Mouse (Mus musculus) liver, postnatal 0 days (tissue): ENCODE measurements around the gene St8sia4. TPM values are rescaled to one million over a fixed set of nuclear protein-coding genes. Genes with fewer than 3 reads are reported as not detected.

Experiments
- ATAC-seq: fragments of 200-750 bp; cut with Nextera tagmentation; 2 replicates; pipeline ENCODE4 v1.8.0; 2017; ENCODE audit warnings: mild to moderate bottlenecking, moderate library complexity
- DNase-seq: peaks from one replicate; pipeline ENCODE4 v3.0.0-alpha.2; 2016
- H3K27ac ChIP-seq: fragments of 300-500 bp; sonication (generic); 2 replicates; pipeline ENCODE4 v1.5.1; 2014; ENCODE audit warnings: antibody characterized with exemption, moderate library complexity, mild to moderate bottlenecking, low read depth
- H3K27me3 ChIP-seq: fragments of 300-500 bp; sonication (generic); 2 replicates; pipeline ENCODE4 v1.6.1; 2014; ENCODE audit warnings: low read length, control low read depth, mixed read lengths; ENCODE audit not compliant: insufficient read depth
- H3K36me3 ChIP-seq: fragments of 300-500 bp; sonication (generic); replicated peaks from 2 replicates; pipeline ENCODE4 v1.6.1; 2014; ENCODE audit warnings: mild to moderate bottlenecking, control low read depth, low read length, moderate library complexity, mixed read lengths; ENCODE audit not compliant: insufficient read depth
- H3K4me1 ChIP-seq: fragments of 300-500 bp; sonication (generic); 2 replicates; pipeline ENCODE4 v1.6.1; 2014; ENCODE audit warnings: antibody characterized with exemption, mild to moderate bottlenecking, control low read depth; ENCODE audit not compliant: insufficient read depth
- H3K4me2 ChIP-seq: fragments of 300-500 bp; sonication (generic); 2 replicates; pipeline ENCODE4 v1.6.1; 2014; ENCODE audit warnings: low read depth, mild to moderate bottlenecking, low read length, moderate library complexity, mixed read lengths
- H3K4me3 ChIP-seq: fragments of 300-500 bp; sonication (generic); 2 replicates; pipeline ENCODE4 v1.5.1; 2014; ENCODE audit warnings: low read depth, low read length
- H3K9ac ChIP-seq: fragments of 300-500 bp; sonication (generic); replicated peaks from 2 replicates; pipeline ENCODE4 v1.6.1; 2014; ENCODE audit warnings: mild to moderate bottlenecking, moderate library complexity
- H3K9me3 ChIP-seq: fragments of 300-500 bp; sonication (generic); 2 replicates; pipeline ENCODE4 v1.6.1; 2016; ENCODE audit warnings: mild to moderate bottlenecking, control low read depth, low read length, mixed read lengths
- CTCF ChIP-seq: sonication (generic); IDR thresholded peaks from 2 replicates; pipeline ENCODE4 v1.5.1; 2016; ENCODE audit warnings: antibody characterized with exemption, low read depth
- EP300 ChIP-seq: IDR thresholded peaks from 2 replicates; pipeline ENCODE4 v1.6.1; 2016; ENCODE audit warnings: antibody characterized with exemption, low read depth, mild to moderate bottlenecking
- WGBS: fragments of 180-500 bp; shearing (Covaris S2); extraction: QIAGEN DNeasy Blood & Tissue Kit; methylation state at CpG from one replicate; pipeline ENCODE4 v1.1.7; 2014; ENCODE audit not compliant: insufficient replicate concordance; 5-methylcytosine and 5-hydroxymethylcytosine counted together
- polyA plus RNA-seq: library from polyadenylated mRNA; unstranded; fragments of >200 nt; fragmentation: Nextera tagmentation; extraction: Ambion mirVana; gene quantifications from 2 replicates; pipeline ENCODE4 v1.2.1, GENCODE M21; 2015

St8sia4 gene
- 1.2 and 1.3 TPM in 2 replicates for polyA plus RNA-seq

GRCm38 (mm10) chr1:95667435-95668252 lies at the start of gene St8sia4:
Gene St8sia4, minus strand, starts transcription at chr1:95667571.
- DNase-seq (peak; percentile 82), ATAC-seq (peak; percentile 91)
- H3K9me3 ChIP-seq, result no peaks in the 10 kb centered on the region
- no peak for TF ChIP-seq EP300
- no peak for TF ChIP-seq CTCF
- no peaks in the 10 kb centered on the region for H3K36me3 ChIP-seq
- peak within 1 kb of the TSS; percentile 34; the same call in 1 of the 2 replicates for H3K27ac ChIP-seq
- peak within 1 kb of the TSS; percentile 61 for H3K4me3 ChIP-seq
- under 1% methylated on average over 52 of the region's 52 CpGs for WGBS
- peaks cover 8% of the 10 kb centered on the region; the same call in 1 of the 2 replicates for H3K4me1 ChIP-seq
- peak within 1 kb of the TSS; percentile 81 for H3K4me2 ChIP-seq
- H3K9ac ChIP-seq, result peak within 1 kb of the TSS; percentile 44
- H3K27me3 ChIP-seq, result peaks cover 5% of the 10 kb centered on the region; the same call in 1 of the 2 replicates

- Histone ChIP-seq H3K36me3 (no peaks in the 10 kb centered on the region), H3K4me2 (no peak overlapping the region), H3K4me3 (no peak overlapping the region), H3K9ac (no peak overlapping the region), H3K27me3 (no peaks in the 10 kb centered on the region), H3K9me3 (no peaks in the 10 kb centered on the region), H3K27ac (no peak overlapping the region), H3K4me1 (no peaks in the 10 kb centered on the region)
- 77% methylated on average over 3 of the region's 3 CpGs for WGBS
- no peak for DNase-seq
- no peak for TF ChIP-seq CTCF
- TF ChIP-seq EP300, result no peak
- ATAC-seq, result no peak
Measured at GRCm38 (mm10) chr1:95709181-95709580, 41.8 kb upstream of the St8sia4 start.

GRCm38 (mm10) chr1:95699903-95700302 lies 32.5 kb upstream of the St8sia4 start:
- DNase-seq (no peak), ATAC-seq (no peak)
- Histone ChIP-seq H3K9ac (no peak overlapping the region), H3K27me3 (no peaks in the 10 kb centered on the region), H3K4me2 (no peak overlapping the region), H3K27ac (no peak overlapping the region), H3K4me1 (no peaks in the 10 kb centered on the region), H3K4me3 (no peak overlapping the region), H3K9me3 (no peaks in the 10 kb centered on the region), H3K36me3 (no peaks in the 10 kb centered on the region)
- no peak for TF ChIP-seq EP300
- no peak for TF ChIP-seq CTCF

GRCm38 (mm10) chr1:95674052-95674451 lies 6.7 kb upstream of the St8sia4 start:
- 31% methylated on average over 3 of the region's 3 CpGs for WGBS
- H3K4me2 ChIP-seq, result no peak overlapping the region
- no peaks in the 10 kb centered on the region for H3K36me3 ChIP-seq
- TF ChIP-seq CTCF (no peak), EP300 (no peak)
- ATAC-seq, result no peak
- no peak overlapping the region for H3K9ac ChIP-seq
- no peak overlapping the region for H3K27ac ChIP-seq
- no peak overlapping the region for H3K4me3 ChIP-seq
- no peaks in the 10 kb centered on the region for H3K9me3 ChIP-seq
- no peaks in the 10 kb centered on the region for H3K4me1 ChIP-seq
- H3K27me3 ChIP-seq, result no peaks in the 10 kb centered on the region
- no peak for DNase-seq

GRCm38 (mm10) chr1:95668253-95668805 lies 958 bp upstream of the St8sia4 start:
- H3K27ac ChIP-seq, result no peak overlapping the region
- TF ChIP-seq CTCF (no peak), EP300 (no peak)
- 11% methylated on average over 6 of the region's 6 CpGs for WGBS
- H3K27me3 ChIP-seq, result peaks cover 5% of the 10 kb centered on the region; the same call in 1 of the 2 replicates
- H3K4me1 ChIP-seq, result peaks cover 8% of the 10 kb centered on the region; the same call in 1 of the 2 replicates
- H3K4me3 ChIP-seq, result peak overlapping the region; percentile 61
- H3K4me2 ChIP-seq, result peak overlapping the region; percentile 81
- peak overlapping the region; percentile 38; the same call in 1 of the 2 replicates for H3K9ac ChIP-seq
- no peaks in the 10 kb centered on the region for H3K9me3 ChIP-seq
- DNase-seq (no peak), ATAC-seq (no peak)
- no peaks in the 10 kb centered on the region for H3K36me3 ChIP-seq

GRCm38 (mm10) chr1:95666541-95667320 lies 640 bp downstream of the St8sia4 start:
- Histone ChIP-seq H3K27ac (peak overlapping the region; percentile 34; the same call in 1 of the 2 replicates), H3K4me2 (peak overlapping the region; percentile 81), H3K27me3 (peaks cover 5% of the 10 kb centered on the region; the same call in 1 of the 2 replicates), H3K4me3 (peak overlapping the region; percentile 61), H3K4me1 (peaks cover 8% of the 10 kb centered on the region; the same call in 1 of the 2 replicates), H3K36me3 (no peaks in the 10 kb centered on the region), H3K9me3 (no peaks in the 10 kb centered on the region), H3K9ac (peak overlapping the region; percentile 44)
- no peak for TF ChIP-seq CTCF
- DNase-seq (no peak), ATAC-seq (no peak; the same call in 1 of the 2 replicates)
- under 1% methylated on average over 14 of the region's 14 CpGs for WGBS
